Mouse (Mus musculus) lung, embryonic 14.5 days (tissue): Measurements from ENCODE around the gene Gucy2c. TPM values are rescaled to one million over a fixed set of nuclear protein-coding genes. Genes with fewer than 3 reads are reported as not detected.

Source experiments
- ATAC-seq: fragments of 200-750 bp; cut with Nextera tagmentation; 2 replicates; pipeline ENCODE4 v1.8.0; 2017; ENCODE audit warnings: mild to moderate bottlenecking, moderate TSS enrichment, moderate library complexity; ENCODE audit not compliant: insufficient read depth
- DNase-seq: peaks from one replicate; pipeline ENCODE4 v3.0.0-alpha.2; 2015
- H3K27ac ChIP-seq: fragments of 300-500 bp; sonication (generic); 2 replicates; pipeline ENCODE4 v1.5.1; 2014; ENCODE audit warnings: low read depth, mild to moderate bottlenecking, moderate library complexity
- H3K27me3 ChIP-seq: fragments of 300-500 bp; sonication (generic); 2 replicates; pipeline ENCODE4 v1.6.1; 2014; ENCODE audit warnings: low read length, control low read depth; ENCODE audit not compliant: insufficient read depth
- H3K36me3 ChIP-seq: fragments of 300-500 bp; sonication (generic); 2 replicates; pipeline ENCODE4 v1.6.1; 2014; ENCODE audit warnings: control low read depth; ENCODE audit not compliant: insufficient read depth
- H3K4me1 ChIP-seq: fragments of 300-500 bp; sonication (generic); 2 replicates; pipeline ENCODE4 v1.6.1; 2014; ENCODE audit warnings: antibody characterized with exemption, control low read depth; ENCODE audit not compliant: insufficient read depth
- H3K4me2 ChIP-seq: fragments of 300-500 bp; sonication (generic); 2 replicates; pipeline ENCODE4 v1.6.1; 2014; ENCODE audit warnings: mild to moderate bottlenecking
- H3K4me3 ChIP-seq: fragments of 300-500 bp; sonication (generic); 2 replicates; pipeline ENCODE4 v1.5.1; 2014; ENCODE audit warnings: low read depth, low read length
- H3K9ac ChIP-seq: fragments of 300-500 bp; sonication (generic); 2 replicates; pipeline ENCODE4 v1.6.1; 2014
- H3K9me3 ChIP-seq: fragments of 300-500 bp; sonication (generic); 2 replicates; pipeline ENCODE4 v1.6.1; 2016; ENCODE audit warnings: low read depth, low read length, control low read depth
- CTCF ChIP-seq: IDR thresholded peaks from 2 replicates; pipeline ENCODE4 v1.5.1; 2016; ENCODE audit warnings: antibody characterized with exemption, low read depth
- WGBS: fragments of 180-500 bp; shearing (Covaris S2); extraction: QIAGEN DNeasy Blood & Tissue Kit; methylation state at CpG from one replicate; pipeline ENCODE4 v1.1.7; 2014; 5-methylcytosine and 5-hydroxymethylcytosine counted together
- polyA plus RNA-seq: library from polyadenylated mRNA; unstranded; fragments of >200 nt; fragmentation: Nextera tagmentation; extraction: Ambion mirVana; gene quantifications from 2 replicates; pipeline ENCODE4 v1.2.1, GENCODE M21; 2014

Gucy2c gene
- polyA plus RNA-seq, 1 experiment from 2014 or later = 0.08 TPM

- Histone ChIP-seq H3K36me3 (peaks cover 22% of the 10 kb centered on the region), H3K4me1 (peaks cover 10% of the 10 kb centered on the region; the same call in 1 of the 2 replicates), H3K9ac (peak overlapping the region; percentile 68), H3K27ac (peak overlapping the region; percentile 54; the same call in 1 of the 2 replicates), H3K9me3 (no peaks in the 10 kb centered on the region), H3K27me3 (no peaks in the 10 kb centered on the region), H3K4me2 (peak overlapping the region; percentile 95), H3K4me3 (peak overlapping the region; percentile 83)
- TF ChIP-seq CTCF = no peak
- DNase-seq (peak; percentile 31), ATAC-seq (peak; percentile 29)
- under 1% methylated on average over 27 of the region's 28 CpGs for WGBS
Measured at GRCm38 (mm10) chr6:136808631-136809046, 27.1 kb upstream of the Gucy2c start.

- Histone ChIP-seq H3K4me2 (peak within 1 kb of the TSS; percentile 95), H3K36me3 (peaks cover 16% of the 10 kb centered on the region), H3K9me3 (no peaks in the 10 kb centered on the region), H3K27me3 (no peaks in the 10 kb centered on the region), H3K9ac (peak within 1 kb of the TSS; percentile 68), H3K4me1 (peaks cover 15% of the 10 kb centered on the region), H3K27ac (peak within 1 kb of the TSS; percentile 87), H3K4me3 (peak within 1 kb of the TSS; percentile 83)
- DNase-seq = peak; percentile 99
- ATAC-seq = peak; percentile 77
- TF ChIP-seq CTCF = no peak
- under 1% methylated on average over 34 of the region's 34 CpGs for WGBS
Measured at GRCm38 (mm10) chr6:136808014-136808417, 26.5 kb upstream of the Gucy2c start, which contains the start of gene H2afj. Gene H2afj, plus strand, starts transcription at chr6:136808244.

GRCm38 (mm10) chr6:136807395-136808013, 25.9 kb upstream of the Gucy2c start:
- 33% methylated on average over 18 of the region's 18 CpGs for whole genome bisulfite sequencing
- no peaks in the 10 kb centered on the region for H3K27me3 ChIP-seq
- peak overlapping the region; percentile 41 for H3K9ac ChIP-seq
- no peak for TF ChIP-seq CTCF
- peaks cover 15% of the 10 kb centered on the region for H3K4me1 ChIP-seq
- H3K27ac ChIP-seq = peak overlapping the region; percentile 87
- H3K4me2 ChIP-seq = peak overlapping the region; percentile 95
- DNase-seq (peak; percentile 32), ATAC-seq (no peak; the same call in 1 of the 2 replicates)
- peak overlapping the region; percentile 83 for H3K4me3 ChIP-seq
- H3K9me3 ChIP-seq = no peaks in the 10 kb centered on the region
- H3K36me3 ChIP-seq = peaks cover 11% of the 10 kb centered on the region

GRCm38 (mm10) chr6:136806819-136807218, 25.3 kb upstream of the Gucy2c start:
- TF ChIP-seq CTCF = no peak
- Histone ChIP-seq H3K9me3 (no peaks in the 10 kb centered on the region), H3K4me3 (peak overlapping the region; percentile 83; the same call in 1 of the 2 replicates), H3K4me2 (peak overlapping the region; percentile 95), H3K27ac (peak overlapping the region; percentile 87), H3K4me1 (peaks cover 15% of the 10 kb centered on the region), H3K27me3 (no peaks in the 10 kb centered on the region), H3K36me3 (peaks cover 4% of the 10 kb centered on the region; the same call in 1 of the 2 replicates), H3K9ac (no peak overlapping the region; the same call in 1 of the 2 replicates)
- ATAC-seq (no peak), DNase-seq (peak; percentile 67)
- 49% methylated on average over 5 of the region's 5 CpGs for WGBS

- H3K9ac ChIP-seq = no peak overlapping the region
- TF ChIP-seq CTCF = no peak
- no peaks in the 10 kb centered on the region for H3K9me3 ChIP-seq
- ATAC-seq (no peak), DNase-seq (no peak)
- no peak overlapping the region for H3K4me3 ChIP-seq
- H3K27ac ChIP-seq = peak overlapping the region; percentile 100; the same call in 1 of the 2 replicates
- 74% methylated on average over 1 of the region's 1 CpGs for WGBS
- H3K4me1 ChIP-seq = peaks cover 15% of the 10 kb centered on the region
- no peaks in the 10 kb centered on the region for H3K27me3 ChIP-seq
- H3K4me2 ChIP-seq = peak overlapping the region; percentile 92; the same call in 1 of the 2 replicates
- H3K36me3 ChIP-seq = no peaks in the 10 kb centered on the region
Measured at GRCm38 (mm10) chr6:136805409-136805775, 23.8 kb upstream of the Gucy2c start.

GRCm38 (mm10) chr6:136804705-136805408, 23.3 kb upstream of the Gucy2c start:
- H3K36me3 ChIP-seq = no peaks in the 10 kb centered on the region
- peak overlapping the region; percentile 72 for H3K4me3 ChIP-seq
- no peak for ATAC-seq
- no peak for TF ChIP-seq CTCF
- peak; percentile 52 for DNase-seq
- peak overlapping the region; percentile 100 for H3K27ac ChIP-seq
- peak overlapping the region; percentile 50 for H3K9ac ChIP-seq
- peak overlapping the region; percentile 92 for H3K4me2 ChIP-seq
- H3K4me1 ChIP-seq = peaks cover 15% of the 10 kb centered on the region
- no peaks in the 10 kb centered on the region for H3K9me3 ChIP-seq
- H3K27me3 ChIP-seq = no peaks in the 10 kb centered on the region
- WGBS = 26% methylated on average over 9 of the region's 9 CpGs
